Mouse (Mus musculus): ENCODE data around the gene Pttg1. TPM values are rescaled to one million over a fixed set of nuclear protein-coding genes. Genes with fewer than 3 reads are reported as not detected.

The Pttg1 gene
- total and polyA plus RNA-seq, 3 experiments: 153 to 276 (median 258) TPM

GRCm38 (mm10) chr11:43417201-43417600 is 8.8 kb downstream of the Pttg1 start:
- Histone ChIP-seq H3K9me3 (replicated peaks; ENCODE audit: low read length) (no peaks in the 10 kb centered on the region), H3K79me2 (replicated peaks; ENCODE audit: control insufficient read depth, extremely low read depth, insufficient read depth, poor library complexity, severe bottlenecking) (no peaks in the 10 kb centered on the region), H3K4me1 (ENCODE audit: control insufficient read depth in 1 of 2, insufficient read depth in 2 of 2) (peaks cover 3 to 37% of the 10 kb centered on the region in 2 experiments; a peak in 3 of 4 replicates), H3K36me3 (replicated peaks in 1 of 2; ENCODE audit: control insufficient read depth in 1 of 2, insufficient read depth in 1 of 2, low read length in 1 of 2) (peaks cover 16 to 55% of the 10 kb centered on the region in 2 experiments), H3K4me3 (replicated peaks in 1 of 3; ENCODE audit: low read depth in 2 of 3, low read length in 2 of 3, poor library complexity in 1 of 3) (no peak overlapping the region), H3K27ac (ENCODE audit: insufficient read depth, low read depth) (no peak overlapping the region), H3K9ac (ENCODE audit: insufficient read depth, low read depth) (no peak overlapping the region), H3K4me2 (ENCODE audit: insufficient read depth, low read depth, poor library complexity, severe bottlenecking) (no peak overlapping the region), H3K27me3 (replicated peaks) (no peaks in the 10 kb centered on the region)
- no peak for TF ChIP-seq EP300 (IDR thresholded peaks at IDR 0.05; ENCODE audit: low read length)
- no peak for TF ChIP-seq USF1 (IDR thresholded peaks at IDR 0.05; ENCODE audit: low read depth, low read length)
- TF ChIP-seq POLR2AphosphoS2 (IDR thresholded peaks at IDR 0.05; ENCODE audit: low read depth, low read length): no peak
- no peak for TF ChIP-seq MYC (IDR thresholded peaks at IDR 0.05; ENCODE audit: low read depth, low read length)
- no peak for TF ChIP-seq ZKSCAN1 (IDR thresholded peaks at IDR 0.05; ENCODE audit: borderline replicate concordance, low read depth, low read length)
- TF ChIP-seq USF2 (conservative IDR thresholded peaks at IDR 0.05; ENCODE audit: low read depth, low read length): no peak
- TF ChIP-seq MEF2A (IDR thresholded peaks at IDR 0.05; ENCODE audit: borderline replicate concordance, low read depth, low read length): no peak
- no peak for TF ChIP-seq IRF4 (IDR thresholded peaks at IDR 0.05; ENCODE audit: low read depth, low read length)
- TF ChIP-seq NELFE (IDR thresholded peaks at IDR 0.05; ENCODE audit: low read depth, low read length): no peak
- TF ChIP-seq BHLHE40 (IDR thresholded peaks at IDR 0.05; ENCODE audit: low read depth, low read length): no peak
- TF ChIP-seq KAT2A (IDR thresholded peaks at IDR 0.05; ENCODE audit: insufficient replicate concordance, low read length): no peak
- no peak for TF ChIP-seq JUND (conservative IDR thresholded peaks at IDR 0.05; ENCODE audit: low read depth, low read length)
- no peak for TF ChIP-seq PAX5 (IDR thresholded peaks at IDR 0.05; ENCODE audit: low read length)
- TF ChIP-seq ZMIZ1 (IDR thresholded peaks at IDR 0.05; ENCODE audit: low read depth, low read length): no peak
- no peak for TF ChIP-seq ZC3H11A (IDR thresholded peaks at IDR 0.05; ENCODE audit: low read depth, low read length)
- TF ChIP-seq CHD2 (IDR thresholded peaks at IDR 0.05; ENCODE audit: low read length): no peak
- no peak for TF ChIP-seq RCOR1 (conservative IDR thresholded peaks at IDR 0.05; ENCODE audit: low read depth, low read length)
- TF ChIP-seq MXI1 (IDR thresholded peaks at IDR 0.05; ENCODE audit: low read depth, low read length): no peak
- no peak for TF ChIP-seq TBP (conservative IDR thresholded peaks at IDR 0.05; ENCODE audit: low read depth, low read length)
- TF ChIP-seq CHD1 (IDR thresholded peaks at IDR 0.05; ENCODE audit: low read depth, low read length): no peak
- dilution Hi-C loops (cut with MboI; ENCODE audit: extremely low pct_ligation_motif_present, extremely low pct_unique_long_range_greater_than_20kb, low sequenced_read_pairs): no loop called here
- no peak for DNase-seq (ENCODE audit: extremely low read depth)
- in situ Hi-C loops (cut with MboI; ENCODE audit: low pct_ligation_motif_present, low pct_unique_long_range_greater_than_20kb, low sequenced_read_pairs): loop anchor here (10.0 kb wide), 1 partner anchor 202 kb away; no protein-coding TSS in a partner anchor

GRCm38 (mm10) chr11:43412771-43413451 is 13.1 kb downstream of the Pttg1 start:
- H3K36me3 ChIP-seq (replicated peaks in 1 of 2; ENCODE audit: control insufficient read depth in 1 of 2, insufficient read depth in 1 of 2, low read length in 1 of 2): peaks cover 0 to 16% of the 10 kb centered on the region in 2 experiments
- no peak overlapping the region for H3K27ac ChIP-seq (ENCODE audit: insufficient read depth, low read depth)
- peak; percentile 95 for DNase-seq (ENCODE audit: extremely low read depth)
- 0 out of 2 replicates have a peak overlapping the region, but pooled peaks have one; percentile 3 for H3K4me2 ChIP-seq (ENCODE audit: insufficient read depth, low read depth, poor library complexity, severe bottlenecking)
- H3K9ac ChIP-seq (ENCODE audit: insufficient read depth, low read depth): no peak overlapping the region
- H3K79me2 ChIP-seq (replicated peaks; ENCODE audit: control insufficient read depth, extremely low read depth, insufficient read depth, poor library complexity, severe bottlenecking): no peaks in the 10 kb centered on the region
- H3K4me1 ChIP-seq (ENCODE audit: control insufficient read depth in 1 of 2, insufficient read depth in 2 of 2): peaks cover 17 to 66% of the 10 kb centered on the region in 2 experiments
- in situ Hi-C loops (cut with MboI; ENCODE audit: low pct_ligation_motif_present, low pct_unique_long_range_greater_than_20kb, low sequenced_read_pairs) (loop anchor here (10.0 kb wide), 1 partner anchor 198 kb away; no protein-coding TSS in a partner anchor), dilution Hi-C loops (cut with MboI; ENCODE audit: extremely low pct_ligation_motif_present, extremely low pct_unique_long_range_greater_than_20kb, low sequenced_read_pairs) (no loop called here)
- no peaks in the 10 kb centered on the region for H3K9me3 ChIP-seq (replicated peaks; ENCODE audit: low read length)
- no peak overlapping the region for H3K4me3 ChIP-seq (replicated peaks in 1 of 3; ENCODE audit: low read depth in 2 of 3, low read length in 2 of 3, poor library complexity in 1 of 3)
- no peaks in the 10 kb centered on the region for H3K27me3 ChIP-seq (replicated peaks)
- TF ChIP-seq JUN (IDR thresholded peaks at IDR 0.05; ENCODE audit: insufficient read depth, low read depth, low read length): no peak
- peak; percentile 46; the same call in 1 of the 2 replicates for TF ChIP-seq IRF4 (IDR thresholded peaks at IDR 0.05; ENCODE audit: low read depth, low read length)
- no peak for TF ChIP-seq TBP (conservative IDR thresholded peaks at IDR 0.05; ENCODE audit: low read depth, low read length)
- peak; percentile 86 for TF ChIP-seq SMC3 (IDR thresholded peaks at IDR 0.05; ENCODE audit: low read depth, low read length)
- peak; percentile 88 for TF ChIP-seq RAD21 (IDR thresholded peaks at IDR 0.05; ENCODE audit: low read depth, low read length)
- TF ChIP-seq USF1 (IDR thresholded peaks at IDR 0.05; ENCODE audit: low read depth, low read length): no peak
- peak; percentile 81 to 93 for TF ChIP-seq CTCF (conservative IDR thresholded peaks at IDR 0.05 in 1 of 2, IDR thresholded peaks at IDR 0.05 in 1 of 2; ENCODE audit: low read depth in 2 of 2, low read length in 2 of 2)
- TF ChIP-seq SIN3A (IDR thresholded peaks at IDR 0.05; ENCODE audit: low read length): no peak
- TF ChIP-seq MYC (IDR thresholded peaks at IDR 0.05; ENCODE audit: low read depth, low read length): peak; percentile 75; the same call in 1 of the 2 replicates
- TF ChIP-seq MAX (IDR thresholded peaks at IDR 0.05; ENCODE audit: low read length): no peak; the same call in 1 of the 2 replicates
- 0 out of 2 replicates have a peak, but pooled peaks have one; percentile 30 for TF ChIP-seq ELF1 (IDR thresholded peaks at IDR 0.05; ENCODE audit: low read depth, low read length)
- TF ChIP-seq RCOR1 (conservative IDR thresholded peaks at IDR 0.05; ENCODE audit: low read depth, low read length): no peak
- TF ChIP-seq POLR2A (IDR thresholded peaks at IDR 0.05; ENCODE audit: low read depth, low read length): no peak
- no peak for TF ChIP-seq MAZ (IDR thresholded peaks at IDR 0.05; ENCODE audit: low read depth, low read length)
- TF ChIP-seq UBTF (IDR thresholded peaks at IDR 0.05; ENCODE audit: low read depth, low read length): no peak
- TF ChIP-seq E2F4 (IDR thresholded peaks at IDR 0.05; ENCODE audit: insufficient replicate concordance, low read depth, low read length): no peak
- no peak for TF ChIP-seq NELFE (IDR thresholded peaks at IDR 0.05; ENCODE audit: low read depth, low read length)
- no peak for TF ChIP-seq JUND (conservative IDR thresholded peaks at IDR 0.05; ENCODE audit: low read depth, low read length)
- no peak for TF ChIP-seq PAX5 (IDR thresholded peaks at IDR 0.05; ENCODE audit: low read length)
- no peak for TF ChIP-seq BHLHE40 (IDR thresholded peaks at IDR 0.05; ENCODE audit: low read depth, low read length)
